Mouse (Mus musculus): ENCODE measurements at regions not wholly inside any gene's neighbourhood (a gene's known extent, or its start where the extent isn't known, plus 50 kb on each side); places are given as distances from the start of the nearest gene placed in this dataset.

DNA sequence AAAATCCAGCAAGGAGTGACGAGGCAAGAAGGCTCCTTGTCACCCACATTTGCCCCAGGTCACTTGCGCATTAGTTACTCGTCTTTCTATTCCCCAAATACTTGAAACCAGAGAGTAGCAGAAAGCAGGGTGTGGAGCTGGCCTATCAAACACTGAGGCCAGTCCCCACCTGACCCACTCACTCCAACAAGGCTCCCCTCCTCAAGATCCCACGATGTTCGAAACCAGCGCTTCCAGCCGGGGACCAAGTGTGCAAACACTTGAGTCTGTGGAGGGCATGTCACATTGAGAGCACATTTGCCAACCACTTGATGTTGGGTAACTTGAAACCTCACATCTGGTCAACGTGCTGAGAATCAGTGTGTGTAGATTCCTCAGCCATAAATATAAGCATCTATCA lies 148.4 kb upstream of the Sdk2 start:
- TF ChIP-seq TAL1 (IDR thresholded peaks at IDR 0.05; ENCODE audit: low read length) (no peak), GATA1 (IDR thresholded peaks at IDR 0.05; ENCODE audit: low read length) (no peak)
